Mouse (Mus musculus): Measurements from ENCODE around the gene Tbc1d1. TPM values are rescaled to one million over a fixed set of nuclear protein-coding genes. Genes with fewer than 3 reads are reported as not detected.

Gene Tbc1d1
- polyA plus RNA-seq, 1 experiment: 41.8 TPM

DNA sequence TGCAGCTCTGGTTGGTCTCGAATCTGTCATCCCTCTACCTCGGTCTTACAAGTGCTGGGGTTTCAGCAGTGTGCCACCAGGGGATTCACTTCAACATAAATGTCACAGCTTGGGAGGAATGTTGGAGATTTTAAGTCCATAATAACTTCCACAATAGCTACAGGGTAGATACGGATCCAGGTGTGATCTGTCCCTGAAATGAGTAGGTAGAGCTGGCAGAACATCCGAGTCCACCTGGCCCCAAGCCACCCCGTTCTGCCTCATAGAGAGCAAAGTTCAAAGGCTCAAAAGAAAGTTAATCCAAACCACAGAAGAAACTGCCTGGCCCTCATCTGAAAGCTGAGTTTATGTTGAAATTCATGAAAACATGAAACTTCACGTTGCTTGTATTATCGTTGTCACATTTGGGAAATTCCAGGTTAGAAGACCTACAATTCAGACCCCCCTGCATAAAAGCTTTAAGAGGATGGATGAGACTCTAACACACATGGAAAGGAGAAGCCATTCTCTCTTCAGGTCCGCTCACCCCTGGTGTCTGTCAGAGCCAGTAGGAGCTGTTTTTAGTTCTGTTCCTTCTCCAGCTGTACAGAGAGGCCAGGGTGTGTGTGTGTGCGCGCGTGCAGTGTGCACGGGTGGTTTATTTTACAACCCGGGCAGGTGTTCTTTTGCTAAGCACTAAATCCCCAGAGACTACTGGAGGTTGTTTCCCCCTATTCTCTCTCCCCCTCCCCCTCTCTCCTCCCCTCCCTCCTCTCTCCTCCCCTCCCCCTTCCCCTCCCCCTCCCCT lies 61.9 kb downstream of the Tbc1d1 start:
- Histone ChIP-seq H3K79me2 (ENCODE audit: control insufficient read depth, insufficient read depth) (no peaks in the 10 kb centered on the region), H3K4me3 (no peak overlapping the region), H3K27me3 (ENCODE audit: control insufficient read depth, insufficient read depth, insufficient read length) (no peaks in the 10 kb centered on the region), H3K36me3 (ENCODE audit: control insufficient read depth, insufficient read depth) (no peaks in the 10 kb centered on the region), H3ac (ENCODE audit: control insufficient read depth, insufficient read length) (no peak overlapping the region), H3K4me2 (ENCODE audit: low read depth) (no peak overlapping the region)
- TF ChIP-seq USF1 (IDR thresholded peaks at IDR 0.05; ENCODE audit: low read depth) (no peak), SRF (IDR thresholded peaks at IDR 0.05; ENCODE audit: control insufficient read depth, insufficient read length, low read depth) (no peak), POLR2A (IDR thresholded peaks at IDR 0.05; ENCODE audit: insufficient read length, low read depth) (no peak)

DNA sequence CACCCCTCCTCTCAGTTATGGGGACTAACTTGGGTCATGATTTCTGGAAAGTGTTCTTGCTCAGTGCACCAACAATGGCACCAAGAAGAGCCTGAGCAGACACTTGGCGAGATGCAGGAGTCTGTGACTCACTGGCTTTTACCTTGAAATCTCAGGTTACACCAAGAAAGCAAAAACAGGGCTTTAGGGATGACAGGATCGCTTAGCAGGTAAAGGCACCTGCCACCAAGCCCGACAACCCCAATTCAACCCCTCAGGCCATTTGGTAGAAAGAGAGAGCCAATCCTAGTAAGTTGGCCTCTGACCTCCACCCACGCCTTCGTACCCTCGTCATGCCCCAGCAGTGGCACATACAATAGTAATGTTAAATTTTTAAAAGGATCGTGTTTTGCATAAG lies 62.5 kb downstream of the Tbc1d1 start:
- no peak overlapping the region for H3ac ChIP-seq (ENCODE audit: control insufficient read depth, insufficient read length)
- H3K79me2 ChIP-seq (ENCODE audit: control insufficient read depth, insufficient read depth): no peaks in the 10 kb centered on the region

GRCm38 (mm10) chr5:64220776-64221175 lies 64.7 kb downstream of the Tbc1d1 start:
- Histone ChIP-seq H3K27me3 (ENCODE audit: control insufficient read depth, insufficient read depth, insufficient read length) (no peaks in the 10 kb centered on the region), H3K79me2 (ENCODE audit: control insufficient read depth, insufficient read depth) (no peaks in the 10 kb centered on the region), H3ac (ENCODE audit: control insufficient read depth, insufficient read length) (no peak overlapping the region), H3K4me3 (no peak overlapping the region), H3K36me3 (ENCODE audit: control insufficient read depth, insufficient read depth) (no peaks in the 10 kb centered on the region), H3K4me2 (ENCODE audit: low read depth) (no peak overlapping the region)
- TF ChIP-seq POLR2A (IDR thresholded peaks at IDR 0.05; ENCODE audit: insufficient read length, low read depth) (no peak), CEBPB (IDR thresholded peaks at IDR 0.05; ENCODE audit: insufficient read depth, poor library complexity, severe bottlenecking) (no peak), SRF (IDR thresholded peaks at IDR 0.05; ENCODE audit: control insufficient read depth, insufficient read length, low read depth) (no peak), MYOD1 (IDR thresholded peaks at IDR 0.05; ENCODE audit: control insufficient read depth in 1 of 3, insufficient read length in 2 of 3, low read depth in 2 of 3) (no peak), TCF3 (IDR thresholded peaks at IDR 0.05; ENCODE audit: insufficient read length, low read depth) (no peak), POLR2AphosphoS2 (IDR thresholded peaks at IDR 0.05; ENCODE audit: insufficient read length, low read depth) (no peak), MAX (IDR thresholded peaks at IDR 0.05; ENCODE audit: low read depth) (no peak), TCF12 (IDR thresholded peaks at IDR 0.05; ENCODE audit: insufficient read depth, poor library complexity, severe bottlenecking) (no peak), USF1 (IDR thresholded peaks at IDR 0.05; ENCODE audit: low read depth) (no peak), MYOG (IDR thresholded peaks at IDR 0.05; ENCODE audit: control insufficient read depth in 1 of 3, insufficient read depth in 1 of 3, insufficient read length in 2 of 3, low read depth in 2 of 3) (no peak), E2F4 (IDR thresholded peaks at IDR 0.05; ENCODE audit: insufficient read depth) (no peak), REST (IDR thresholded peaks at IDR 0.05; ENCODE audit: insufficient read depth, insufficient read length) (no peak)

More for the DNA sequence above, 62.5 kb downstream of the Tbc1d1 start:
- Histone ChIP-seq H3K36me3 (ENCODE audit: control insufficient read depth, insufficient read depth) (no peaks in the 10 kb centered on the region), H3K4me2 (ENCODE audit: low read depth) (no peak overlapping the region), H3K4me3 (no peak overlapping the region), H3K27me3 (ENCODE audit: control insufficient read depth, insufficient read depth, insufficient read length) (no peaks in the 10 kb centered on the region)
- no peak for TF ChIP-seq REST (IDR thresholded peaks at IDR 0.05; ENCODE audit: insufficient read depth, insufficient read length)
- no peak for TF ChIP-seq SRF (IDR thresholded peaks at IDR 0.05; ENCODE audit: control insufficient read depth, insufficient read length, low read depth)
- no peak for TF ChIP-seq MYOG (IDR thresholded peaks at IDR 0.05; ENCODE audit: control insufficient read depth in 1 of 3, insufficient read depth in 1 of 3, insufficient read length in 2 of 3, low read depth in 2 of 3)
- no peak for TF ChIP-seq POLR2A (IDR thresholded peaks at IDR 0.05; ENCODE audit: insufficient read length, low read depth)
- no peak for TF ChIP-seq USF1 (IDR thresholded peaks at IDR 0.05; ENCODE audit: low read depth)
- TF ChIP-seq TCF12 (IDR thresholded peaks at IDR 0.05; ENCODE audit: insufficient read depth, poor library complexity, severe bottlenecking): no peak
- no peak for TF ChIP-seq MAX (IDR thresholded peaks at IDR 0.05; ENCODE audit: low read depth)
- no peak for TF ChIP-seq MYOD1 (IDR thresholded peaks at IDR 0.05; ENCODE audit: control insufficient read depth in 1 of 3, insufficient read length in 2 of 3, low read depth in 2 of 3)
- no peak for TF ChIP-seq E2F4 (IDR thresholded peaks at IDR 0.05; ENCODE audit: insufficient read depth)
- no peak for TF ChIP-seq CEBPB (IDR thresholded peaks at IDR 0.05; ENCODE audit: insufficient read depth, poor library complexity, severe bottlenecking)
- no peak for TF ChIP-seq POLR2AphosphoS2 (IDR thresholded peaks at IDR 0.05; ENCODE audit: insufficient read length, low read depth)

GRCm38 (mm10) chr5:64224735-64225425 lies 68.8 kb downstream of the Tbc1d1 start:
- H3K36me3 ChIP-seq (ENCODE audit: control insufficient read depth, insufficient read depth): no peaks in the 10 kb centered on the region
- H3K79me2 ChIP-seq (ENCODE audit: control insufficient read depth, insufficient read depth): no peaks in the 10 kb centered on the region
- peak overlapping the region; percentile 46 for H3K4me2 ChIP-seq (ENCODE audit: low read depth)
- H3ac ChIP-seq (ENCODE audit: control insufficient read depth, insufficient read length): no peak overlapping the region
- TF ChIP-seq POLR2AphosphoS2 (IDR thresholded peaks at IDR 0.05; ENCODE audit: insufficient read length, low read depth) (no peak), USF1 (IDR thresholded peaks at IDR 0.05; ENCODE audit: low read depth) (no peak), TCF12 (IDR thresholded peaks at IDR 0.05; ENCODE audit: insufficient read depth, poor library complexity, severe bottlenecking) (no peak), MYOD1 (IDR thresholded peaks at IDR 0.05; ENCODE audit: control insufficient read depth in 1 of 3, insufficient read length in 2 of 3, low read depth in 2 of 3) (no peak)
- H3K4me3 ChIP-seq: no peak overlapping the region
- no peaks in the 10 kb centered on the region for H3K27me3 ChIP-seq (ENCODE audit: control insufficient read depth, insufficient read depth, insufficient read length)

DNA sequence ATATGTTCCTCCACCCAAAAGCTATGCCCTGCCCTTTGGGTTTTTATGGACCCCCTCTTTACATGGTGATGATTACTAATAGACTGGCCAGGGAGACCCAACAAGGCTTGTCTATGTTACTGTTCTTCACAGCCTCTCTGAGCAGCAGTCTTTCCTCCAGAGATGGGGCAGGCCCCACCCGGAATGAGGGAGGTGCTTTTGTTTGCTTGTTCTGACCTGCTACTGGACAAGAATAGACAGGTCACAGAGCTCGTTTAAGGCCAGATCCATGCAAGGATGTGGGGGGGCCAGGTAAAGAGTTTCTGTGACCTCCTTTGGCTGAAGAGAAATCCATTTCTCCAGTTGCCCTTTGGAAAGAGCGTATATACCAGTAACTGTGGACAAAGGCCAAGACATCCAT lies 72.1 kb downstream of the Tbc1d1 start:
- no peak overlapping the region for H3ac ChIP-seq (ENCODE audit: control insufficient read depth, insufficient read length)
- H3K4me2 ChIP-seq (ENCODE audit: low read depth): no peak overlapping the region
- H3K79me2 ChIP-seq (ENCODE audit: control insufficient read depth, insufficient read depth): peaks cover 25% of the 10 kb centered on the region
- no peak overlapping the region for H3K4me3 ChIP-seq
- no peaks in the 10 kb centered on the region for H3K27me3 ChIP-seq (ENCODE audit: control insufficient read depth, insufficient read depth, insufficient read length)
- no peaks in the 10 kb centered on the region for H3K36me3 ChIP-seq (ENCODE audit: control insufficient read depth, insufficient read depth)
- TF ChIP-seq TCF3 (IDR thresholded peaks at IDR 0.05; ENCODE audit: insufficient read length, low read depth) (no peak), MYOG (IDR thresholded peaks at IDR 0.05; ENCODE audit: control insufficient read depth in 1 of 3, insufficient read depth in 1 of 3, insufficient read length in 2 of 3, low read depth in 2 of 3) (no peak), MYOD1 (IDR thresholded peaks at IDR 0.05; ENCODE audit: control insufficient read depth in 1 of 3, insufficient read length in 2 of 3, low read depth in 2 of 3) (no peak), REST (IDR thresholded peaks at IDR 0.05; ENCODE audit: insufficient read depth, insufficient read length) (no peak), E2F4 (IDR thresholded peaks at IDR 0.05; ENCODE audit: insufficient read depth) (no peak), MAX (IDR thresholded peaks at IDR 0.05; ENCODE audit: low read depth) (no peak), POLR2AphosphoS2 (IDR thresholded peaks at IDR 0.05; ENCODE audit: insufficient read length, low read depth) (no peak), POLR2A (IDR thresholded peaks at IDR 0.05; ENCODE audit: insufficient read length, low read depth) (no peak), SRF (IDR thresholded peaks at IDR 0.05; ENCODE audit: control insufficient read depth, insufficient read length, low read depth) (no peak), USF1 (IDR thresholded peaks at IDR 0.05; ENCODE audit: low read depth) (no peak), CEBPB (IDR thresholded peaks at IDR 0.05; ENCODE audit: insufficient read depth, poor library complexity, severe bottlenecking) (no peak), TCF12 (IDR thresholded peaks at IDR 0.05; ENCODE audit: insufficient read depth, poor library complexity, severe bottlenecking) (no peak)

Data from myocyte (in vitro differentiated cells).